20 mouse cellular contexts compared by ENCODE assay signal in the genomic region with DNA sequence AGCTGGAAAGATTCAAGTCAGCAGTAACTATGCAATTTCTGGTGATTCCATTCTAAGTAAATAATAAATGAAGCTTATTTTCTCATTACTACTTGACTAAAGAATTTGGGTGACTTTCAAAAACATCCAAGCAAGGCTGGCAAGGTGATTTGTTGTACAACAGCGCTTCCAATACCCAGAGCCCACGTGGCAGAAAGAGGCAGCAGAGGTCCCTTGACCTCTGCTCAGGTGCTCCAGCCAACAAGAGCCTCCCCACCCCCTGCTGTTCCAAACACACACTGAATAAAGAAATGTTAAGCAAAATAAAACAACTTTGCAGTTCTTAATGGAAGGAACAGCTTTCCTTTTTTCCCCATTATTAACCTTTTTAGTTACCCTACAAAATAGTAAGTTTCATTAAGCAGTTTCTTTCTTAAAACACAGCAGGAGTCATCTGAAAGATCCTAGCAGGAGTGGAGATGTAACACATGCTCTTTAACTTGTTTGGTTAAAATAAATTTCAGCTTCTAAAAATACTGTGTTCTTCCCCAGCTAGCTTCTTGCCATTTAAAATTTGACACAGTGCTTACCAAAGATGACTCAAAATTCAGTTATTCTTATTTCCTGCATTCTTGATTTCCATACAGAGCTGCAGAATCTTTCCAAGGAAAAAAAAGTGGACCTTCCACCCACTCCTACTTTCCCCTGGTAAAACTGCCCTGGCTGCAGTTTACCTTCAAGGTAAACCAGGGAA.
DNase-seq lines count a peak whose midpoint lies in the region; TF ChIP-seq lines count a peak whose summit lies in the region.
"Had no signal": no experiment of that assay in that cellular context is flagged by ENCODE, and none has a peak within 500 bp of the region (broad histone marks: within the 10 kb centered on the region; RNA-seq: fewer than 3 reads in every experiment).

No protein-coding gene starts in this region.

- no peak for TF ChIP-seq POLR2A in heart, adult 2 months (IDR thresholded peaks at IDR 0.05; ENCODE audit: insufficient read depth, low read depth, low read length)

- DNase-seq in heart, adult 2 months: no peak
- no peak for DNase-seq in heart, adult 8-10 months (ENCODE audit: low spot score)
- DNase-seq in 3T3-L1 (ENCODE audit: low read depth, low spot score) (peak; percentile 29), ZHBTc4 (ENCODE audit: low read depth, low spot score) (peak; percentile 62)
- peak; percentile 71 for DNase-seq in kidney, postnatal 14 days
- no peak for DNase-seq in neural tube, embryonic 10.5 days (ENCODE audit: extremely low spot score, low spot score)
- no peak for DNase-seq in limb, embryonic 10.5 days (ENCODE audit: low spot score)
- DNase-seq: adrenal gland, postnatal 36 days; cerebellum, postnatal 14 days; layer of hippocampus, postnatal 36 days; lung, adult 2 months; right cerebral cortex, adult 18-20 months; spleen, adult 18-20 months; thymus, postnatal 36 days had no signal

- TF ChIP-seq EP300 in heart, adult 2 months (IDR thresholded peaks at IDR 0.05; ENCODE audit: insufficient read depth, low read depth, low read length): no peak

- intact Hi-C loops in heart, adult 2 months (cut with DNase I): loop anchor here (1.0 kb wide), 1 partner anchor 47 kb away; no protein-coding TSS in a partner anchor

- H3K4me3 ChIP-seq in heart, adult 2 months: no peak overlapping the region
- H3K4me3 ChIP-seq in limb, embryonic 10.5 days: no peak overlapping the region
- H3K4me3 ChIP-seq: heart, embryonic 15.5 days; hindbrain, embryonic 10.5 days; midbrain, embryonic 13.5 days; myocyte had no signal

- no peaks in the 10 kb centered on the region for H3K27me3 ChIP-seq in heart, adult 2 months (ENCODE audit: control insufficient read depth, insufficient read depth, low read length)
- no peaks in the 10 kb centered on the region for H3K27me3 ChIP-seq in limb, embryonic 10.5 days (ENCODE audit: low read depth, poor library complexity, severe bottlenecking)
- H3K27me3 ChIP-seq: heart, embryonic 15.5 days; midbrain, embryonic 13.5 days had no signal

- TF ChIP-seq CTCF in heart, adult 2 months (IDR thresholded peaks at IDR 0.05): no peak

- no peaks in the 10 kb centered on the region for H3K9me3 ChIP-seq in limb, embryonic 10.5 days (replicated peaks)
- H3K9me3 ChIP-seq: heart, embryonic 15.5 days; hindbrain, embryonic 10.5 days; midbrain, embryonic 13.5 days had no signal

- 0 out of 2 replicates have a peak overlapping the region, but pooled peaks have one; percentile 8 for H3K27ac ChIP-seq in heart, adult 2 months
- no peak overlapping the region for H3K27ac ChIP-seq in limb, embryonic 10.5 days
- H3K27ac ChIP-seq: heart, embryonic 15.5 days; hindbrain, embryonic 10.5 days; macrophage; midbrain, embryonic 13.5 days; stomach, postnatal 0 days had no signal

- peaks cover 4% of the 10 kb centered on the region for H3K4me1 ChIP-seq in heart, adult 2 months (ENCODE audit: control insufficient read depth, insufficient read depth, low read length)
- H3K4me1 ChIP-seq in limb, embryonic 10.5 days: no peaks in the 10 kb centered on the region
- H3K4me1 ChIP-seq: hindbrain, embryonic 10.5 days; midbrain, embryonic 13.5 days had no signal

- no peaks in the 10 kb centered on the region for H3K79me2 ChIP-seq in heart, adult 2 months (replicated peaks; ENCODE audit: control insufficient read depth, insufficient read depth, low read length)

- no peak overlapping the region for H3K9ac ChIP-seq in heart, adult 2 months (ENCODE audit: low read depth, low read length)
- H3K9ac ChIP-seq: heart, embryonic 15.5 days; midbrain, embryonic 13.5 days had no signal

- H3K36me3 ChIP-seq in heart, adult 2 months (ENCODE audit: control insufficient read depth, insufficient read depth, low read length): peaks cover 6% of the 10 kb centered on the region; the same call in 1 of the 2 replicates
- H3K36me3 ChIP-seq in limb, embryonic 10.5 days: no peaks in the 10 kb centered on the region
- H3K36me3 ChIP-seq: heart, embryonic 15.5 days; hindbrain, embryonic 10.5 days; midbrain, embryonic 13.5 days had no signal

- WGBS in heart, adult 2 months: 59% methylated on average over 2 of the region's 2 CpGs
- WGBS in limb, embryonic 10.5 days: 50% methylated on average over 2 of the region's 2 CpGs

Comparison
In these comparisons a context has a peak if more than half of its experiments do, and no peak if none do; other contexts are left out.
1. DNase-seq: peak in 3T3-L1 (single experiment), ZHBTc4 (single experiment) and kidney, postnatal 14 days (single experiment); none in heart, adult 2 months (0 of 2), heart, adult 8-10 months (single experiment), neural tube, embryonic 10.5 days (single experiment) and limb, embryonic 10.5 days (single experiment).